Mouse (Mus musculus) kidney, adult 2 months (tissue): Measurements from ENCODE around the gene Ranbp10.

ENCODE experiments used
- CTCF ChIP-seq: fragments of 200-500 bp; conservative IDR thresholded peaks from 2 replicates; pipeline ENCODE4 v1.5.1; 2011; ENCODE audit warnings: low read depth, mild to moderate bottlenecking, control low read depth, low read length, moderate library complexity, mixed read lengths; ENCODE audit not compliant: insufficient read depth, insufficient read length
- POLR2A ChIP-seq: fragments of 200-500 bp; IDR thresholded peaks from one replicate; pipeline ENCODE4 v1.6.1; 2011; ENCODE audit warnings: low read depth, low read length, control low read depth

DNA sequence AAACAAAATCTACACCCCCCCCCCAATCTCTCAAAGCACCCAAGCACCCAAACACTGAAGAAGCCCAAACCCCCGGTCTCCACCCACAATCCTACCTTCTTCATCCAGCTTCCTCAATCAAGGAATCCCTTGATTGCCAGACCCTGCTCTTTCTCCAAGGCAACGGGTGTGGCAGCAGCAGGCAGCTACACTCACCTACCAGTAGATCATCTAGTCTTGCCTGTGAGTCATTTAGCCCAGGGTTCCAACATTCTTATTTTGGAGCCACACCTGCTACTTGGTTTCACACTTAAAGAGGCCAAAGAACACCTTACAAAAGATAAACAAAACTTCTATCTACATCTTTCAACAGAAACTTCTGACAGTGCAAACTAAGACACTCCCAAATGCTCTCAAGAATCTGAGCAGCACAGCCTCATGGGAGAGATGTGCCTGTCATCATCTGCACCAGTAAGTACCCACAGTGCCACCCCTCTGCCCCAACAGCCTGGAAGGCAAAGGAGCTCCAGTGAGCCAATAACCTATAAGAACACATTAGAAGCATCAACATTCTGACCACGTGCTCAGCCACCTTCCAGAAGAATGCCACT is 33.0 kb downstream of the Ranbp10 start:
- TF ChIP-seq POLR2A (no peak), CTCF (no peak)
